Mouse (Mus musculus) liver, postnatal 0 days (tissue): ENCODE measurements around the gene Chd2.

ENCODE experiments used
- CTCF ChIP-seq: sonication (generic); IDR thresholded peaks from 2 replicates; pipeline ENCODE4 v1.5.1; 2016; ENCODE audit warnings: antibody characterized with exemption, low read depth
- EP300 ChIP-seq: IDR thresholded peaks from 2 replicates; pipeline ENCODE4 v1.6.1; 2016; ENCODE audit warnings: antibody characterized with exemption, low read depth, mild to moderate bottlenecking

GRCm38 (mm10) chr7:73411986-73412385, 129.6 kb downstream of the Chd2 start:
- TF ChIP-seq CTCF = no peak
- no peak for TF ChIP-seq EP300
